Mouse (Mus musculus): ENCODE results near the gene Pgr15l.

The Pgr15l gene

GRCm38 (mm10) chrX:97072369-97072768, at the start of gene Pgr15l:
Gene Pgr15l, plus strand, starts transcription at chrX:97072596.
- DNase-seq (ENCODE audit: low spot score) = no peak

- no peak for DNase-seq (ENCODE audit: low spot score)
Observed at GRCm38 (mm10) chrX:97027540-97027939, 44.9 kb upstream of the Pgr15l start.

GRCm38 (mm10) chrX:97069816-97070215, 2.6 kb upstream of the Pgr15l start:
- no peak for DNase-seq (ENCODE audit: low spot score)

All from ovary, postnatal 10 days (tissue).